Mouse (Mus musculus): ENCODE measurements around the gene Havcr2. TPM values are rescaled to one million over a fixed set of nuclear protein-coding genes. Genes with fewer than 3 reads are reported as not detected.

The Havcr2 gene
- total and polyA plus RNA-seq, 3 experiments, result 1.3 to 2.1 TPM; not detected in 1

DNA sequence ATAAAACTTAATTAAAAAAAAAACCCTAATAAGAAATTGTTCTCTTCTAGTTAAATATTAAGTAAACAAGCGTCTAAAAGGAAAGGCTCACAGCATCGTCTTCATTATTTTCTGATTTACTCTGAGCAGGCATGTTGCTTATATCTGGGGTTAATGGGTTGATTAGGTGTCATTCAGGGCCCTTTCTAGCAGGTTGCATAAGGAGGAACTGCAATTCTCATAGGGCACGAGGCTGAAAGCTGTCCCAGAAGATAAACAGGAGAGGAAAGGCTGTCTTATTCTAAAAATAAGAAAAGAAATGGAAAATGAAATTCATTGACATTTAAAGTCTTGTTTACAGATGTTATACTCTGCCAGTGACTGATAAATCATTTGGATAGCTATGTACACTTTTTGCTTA lies 5.2 kb downstream of the Havcr2 start (continued):
- 0 out of 2 replicates have a peak, but pooled peaks have one; percentile 21 for TF ChIP-seq TAL1 (IDR thresholded peaks at IDR 0.05; ENCODE audit: low read length)
- no peak for TF ChIP-seq KAT2A (conservative IDR thresholded peaks at IDR 0.05; ENCODE audit: low read depth, low read length)
- no peak for TF ChIP-seq GABPA (IDR thresholded peaks at IDR 0.05; ENCODE audit: low read depth, low read length)
- TF ChIP-seq POLR2AphosphoS2 (IDR thresholded peaks at IDR 0.05; ENCODE audit: low read length), result no peak
- no peak for TF ChIP-seq ZNF384 (IDR thresholded peaks at IDR 0.05; ENCODE audit: low read depth, low read length)
- 0 out of 2 replicates have a peak, but pooled peaks have one; percentile 20 for TF ChIP-seq MAX (IDR thresholded peaks at IDR 0.05; ENCODE audit: low read length)
- no peak for TF ChIP-seq NELFE (IDR thresholded peaks at IDR 0.05; ENCODE audit: low read depth, low read length)
- TF ChIP-seq CHD2 (IDR thresholded peaks at IDR 0.05; ENCODE audit: low read length), result no peak
- TF ChIP-seq TCF12 (IDR thresholded peaks at IDR 0.05; ENCODE audit: low read depth, low read length), result peak; percentile 69; the same call in 1 of the 2 replicates
- no peak for TF ChIP-seq ELF1 (IDR thresholded peaks at IDR 0.05; ENCODE audit: low read depth, low read length)
- TF ChIP-seq USF1 (IDR thresholded peaks at IDR 0.05; ENCODE audit: low read depth, low read length), result no peak
- TF ChIP-seq ZC3H11A (IDR thresholded peaks at IDR 0.05; ENCODE audit: low read depth, low read length), result no peak
- TF ChIP-seq RCOR1 (IDR thresholded peaks at IDR 0.05; ENCODE audit: low read depth, low read length), result no peak
- no peak for TF ChIP-seq MYC (IDR thresholded peaks at IDR 0.05; ENCODE audit: low read depth, low read length)
- no peak for TF ChIP-seq MEF2A (IDR thresholded peaks at IDR 0.05; ENCODE audit: extremely low read depth, insufficient replicate concordance, low read depth, low read length, poor library complexity, severe bottlenecking)

DNA sequence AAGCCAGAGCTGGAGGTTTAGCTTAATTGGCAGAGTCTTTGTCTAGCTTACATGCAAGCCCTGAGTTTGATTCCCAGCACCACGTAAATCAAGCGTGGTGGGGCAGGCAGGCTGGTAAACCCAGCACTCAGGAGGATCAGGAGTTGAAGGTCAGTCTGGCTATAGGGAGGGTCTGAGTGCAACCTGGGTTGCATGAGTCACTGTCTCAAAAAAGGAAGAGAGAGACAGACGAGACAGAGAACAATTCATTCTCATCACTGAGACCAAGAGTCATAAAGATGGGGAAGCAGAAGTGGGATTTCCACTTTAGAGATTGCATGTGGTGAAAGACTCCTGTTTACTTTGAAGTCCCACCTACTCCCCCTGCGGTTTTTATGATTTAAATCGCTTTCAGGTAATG lies 6.6 kb downstream of the Havcr2 start:
- TF ChIP-seq MYC (IDR thresholded peaks at IDR 0.05; ENCODE audit: low read depth, low read length) (no peak), GATA1 (IDR thresholded peaks at IDR 0.05; ENCODE audit: low read depth, low read length) (no peak), TCF12 (IDR thresholded peaks at IDR 0.05; ENCODE audit: low read depth, low read length) (no peak), POLR2A (IDR thresholded peaks at IDR 0.05; ENCODE audit: control insufficient read depth in 1 of 2, insufficient read depth in 1 of 2, low read depth in 1 of 2, low read length in 2 of 2, poor library complexity in 1 of 2) (no peak), MXI1 (IDR thresholded peaks at IDR 0.05; ENCODE audit: low read depth, low read length) (no peak), TBP (IDR thresholded peaks at IDR 0.05; ENCODE audit: low read depth, low read length) (no peak), E2F4 (IDR thresholded peaks at IDR 0.05; ENCODE audit: borderline replicate concordance, low read depth, low read length) (no peak), NELFE (IDR thresholded peaks at IDR 0.05; ENCODE audit: low read depth, low read length) (no peak), GABPA (IDR thresholded peaks at IDR 0.05; ENCODE audit: low read depth, low read length) (no peak), ZC3H11A (IDR thresholded peaks at IDR 0.05; ENCODE audit: low read depth, low read length) (no peak), POLR2AphosphoS2 (IDR thresholded peaks at IDR 0.05; ENCODE audit: low read length) (no peak), RAD21 (IDR thresholded peaks at IDR 0.05; ENCODE audit: low read depth, low read length) (no peak), SMC3 (IDR thresholded peaks at IDR 0.05; ENCODE audit: low read depth, low read length) (no peak), RCOR1 (IDR thresholded peaks at IDR 0.05; ENCODE audit: low read depth, low read length) (no peak), ZNF384 (IDR thresholded peaks at IDR 0.05; ENCODE audit: low read depth, low read length) (no peak), BHLHE40 (IDR thresholded peaks at IDR 0.05; ENCODE audit: borderline replicate concordance, low read depth, low read length) (no peak), CHD1 (IDR thresholded peaks at IDR 0.05; ENCODE audit: low read depth, low read length) (no peak)
- Histone ChIP-seq H3K9ac (ENCODE audit: control insufficient read depth, low read depth, low read length, poor library complexity, severe bottlenecking) (no peak overlapping the region), H3K79me2 (ENCODE audit: control insufficient read depth, insufficient read depth, low read length, poor library complexity) (no peaks in the 10 kb centered on the region), H3K27me3 (ENCODE audit: control insufficient read depth in 1 of 2, insufficient read depth in 2 of 2, low read length in 2 of 2) (no peaks in the 10 kb centered on the region), H3K4me3 (ENCODE audit: control insufficient read depth in 1 of 2, insufficient read depth in 1 of 2, low read depth in 2 of 2, low read length in 2 of 2) (no peak overlapping the region), H3K27ac (ENCODE audit: control insufficient read depth, low read depth, low read length) (no peak overlapping the region), H3K36me3 (ENCODE audit: control insufficient read depth in 1 of 2, insufficient read depth in 2 of 2, low read length in 2 of 2) (peaks cover 0 to 2% of the 10 kb centered on the region in 2 experiments; a peak in 1 of 4 replicates), H3K4me1 (ENCODE audit: control insufficient read depth in 1 of 2, insufficient read depth in 2 of 2, low read length in 2 of 2) (peaks cover 5 to 9% of the 10 kb centered on the region in 2 experiments; a peak in 3 of 4 replicates), H3K9me3 (replicated peaks; ENCODE audit: insufficient read depth, low read length) (no peaks in the 10 kb centered on the region)
- DNase-seq (ENCODE audit: low read depth, low spot score), result no peak
